Mouse (Mus musculus): ENCODE data around the gene Olfr1499. TPM values are rescaled to one million over a fixed set of nuclear protein-coding genes. Genes with fewer than 3 reads are reported as not detected.
"Not testable (repeated sequence)": the region's sequence is repeated elsewhere in the genome, so short reads cannot be mapped to it uniquely, and the experiment has no call there.

Olfr1499 gene
- polyA plus RNA-seq (2017; shearing (Covaris generic)): not detected

DNA sequence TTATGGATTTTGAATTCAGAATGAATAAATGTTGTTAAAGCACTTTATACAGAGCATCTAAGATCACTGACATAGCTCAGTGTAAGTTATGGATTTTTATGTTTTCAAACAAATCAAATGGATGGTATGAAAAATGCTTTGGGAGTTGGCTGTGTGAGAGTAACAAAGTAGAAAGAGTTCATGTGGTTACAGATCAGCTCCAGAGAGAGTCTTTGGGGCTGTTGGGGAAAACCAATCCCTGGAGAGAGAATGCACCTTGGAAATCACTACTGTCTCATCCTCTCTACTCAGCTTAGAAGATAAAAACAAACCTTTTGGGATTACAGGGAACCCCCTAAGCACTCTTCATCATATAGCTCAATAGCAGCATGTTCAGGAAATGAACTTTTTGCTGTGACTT is at the start of gene Olfr1499:
Gene Olfr1499 (minus strand): TSS at position 101 of the 400 bp plus-strand sequence.
- no peak for ATAC-seq

DNA sequence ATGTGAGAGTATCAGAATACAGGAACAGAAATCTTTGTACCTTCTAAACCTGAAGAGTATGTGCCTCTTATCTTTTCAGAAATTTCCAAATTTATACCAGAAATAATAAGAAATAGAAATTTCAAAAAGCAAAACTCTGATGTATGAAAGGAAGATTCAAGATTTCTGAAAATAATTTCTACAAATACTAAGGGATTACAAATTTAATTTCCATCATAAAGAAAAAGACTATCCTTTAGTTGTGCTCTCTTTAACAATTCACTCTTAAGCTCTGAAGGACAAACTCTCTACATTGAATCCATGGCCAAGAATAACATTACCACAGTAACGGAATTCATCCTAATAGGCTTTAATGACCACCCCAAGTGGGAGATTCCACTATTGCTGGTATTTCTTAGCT is 42.2 kb upstream of the Olfr1499 start, which contains the start of gene Olfr1502:
Gene Olfr1502 (plus strand): TSS at position 301 of the 400 bp plus-strand sequence.
- ATAC-seq: no peak

DNA sequence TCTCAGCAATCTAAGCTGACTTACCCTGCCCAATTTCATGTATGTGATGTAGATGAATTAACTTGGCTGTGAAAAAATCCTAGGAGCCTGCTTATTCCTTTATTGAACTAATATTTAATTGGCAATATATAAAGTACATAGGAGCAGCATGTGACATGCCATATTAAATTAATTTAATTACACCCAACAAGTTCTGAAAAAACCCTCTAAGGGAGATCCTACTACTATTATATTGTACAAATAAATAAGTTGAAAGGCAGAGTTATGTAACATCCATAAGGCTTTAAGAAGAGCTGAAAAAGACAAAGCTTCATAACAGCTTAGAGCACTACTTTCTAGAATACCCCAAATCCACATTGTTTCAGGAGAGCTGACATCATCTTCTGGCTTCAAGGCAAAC is 31.3 kb upstream of the Olfr1499 start, which contains the start of gene Olfr1501:
Gene Olfr1501 (minus strand): TSS at position 101 of the 400 bp plus-strand sequence.
- not testable (repeated sequence) for ATAC-seq

DNA sequence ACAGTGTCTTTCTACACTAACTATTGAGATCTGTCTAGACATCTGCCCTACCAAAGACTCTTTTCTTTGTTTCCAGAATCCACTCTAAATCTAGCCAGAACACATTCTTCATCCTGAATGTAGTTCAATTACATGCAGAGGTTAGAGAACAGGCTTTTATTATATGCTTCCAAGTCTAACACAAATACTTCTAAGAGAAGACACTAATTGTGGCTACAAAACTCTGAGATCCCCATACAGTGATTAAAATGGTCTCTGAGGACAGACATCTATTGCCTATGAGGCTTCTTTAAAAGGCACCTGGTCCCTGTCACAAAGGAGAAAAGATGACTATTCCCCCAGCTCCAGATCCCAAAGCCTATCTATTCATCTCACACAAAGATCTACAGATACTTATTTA is 11.1 kb upstream of the Olfr1499 start, which contains the start of gene Olfr1500:
Gene Olfr1500 (minus strand): TSS at position 101 of the 400 bp plus-strand sequence.
- no peak for ATAC-seq

DNA sequence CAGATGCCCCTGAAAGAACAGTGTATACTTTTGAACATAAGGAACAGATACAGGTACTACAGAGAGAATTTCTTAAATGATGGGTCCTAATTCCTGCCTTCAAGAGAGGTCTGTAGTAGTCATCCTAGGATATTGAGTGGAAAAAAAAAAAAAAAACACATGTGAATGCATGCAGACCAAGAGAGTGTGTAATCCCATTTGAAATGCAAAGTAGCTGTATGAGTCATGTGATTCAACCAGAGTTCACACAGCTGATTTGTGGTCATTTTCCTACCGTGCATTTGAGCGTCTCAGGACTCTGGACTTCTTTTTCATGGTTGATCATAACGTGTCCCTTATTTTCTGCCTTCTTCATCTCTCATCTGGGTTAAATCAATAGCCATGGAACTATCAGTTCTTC is 9.2 kb upstream of the Olfr1499 start:
- no peak for ATAC-seq

DNA sequence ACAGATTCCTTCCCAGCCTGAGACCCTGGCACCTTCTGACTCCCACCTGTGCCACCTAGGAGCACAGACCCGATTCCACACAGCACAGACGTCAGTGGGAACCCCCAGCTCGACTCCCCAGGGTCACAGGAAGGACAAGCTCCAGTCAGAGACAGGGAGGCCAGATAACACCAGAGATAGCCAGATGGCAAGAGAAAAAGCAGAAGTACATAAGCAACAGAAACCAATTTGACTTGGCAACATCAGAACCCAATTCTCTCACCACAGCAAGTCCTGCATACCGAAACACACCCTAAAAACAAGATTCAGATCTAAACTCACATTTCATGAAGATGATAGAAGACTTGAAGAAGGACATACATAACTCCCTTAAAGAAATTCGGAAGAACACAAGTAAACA is 1.6 kb upstream of the Olfr1499 start:
- no peak for ATAC-seq

DNA sequence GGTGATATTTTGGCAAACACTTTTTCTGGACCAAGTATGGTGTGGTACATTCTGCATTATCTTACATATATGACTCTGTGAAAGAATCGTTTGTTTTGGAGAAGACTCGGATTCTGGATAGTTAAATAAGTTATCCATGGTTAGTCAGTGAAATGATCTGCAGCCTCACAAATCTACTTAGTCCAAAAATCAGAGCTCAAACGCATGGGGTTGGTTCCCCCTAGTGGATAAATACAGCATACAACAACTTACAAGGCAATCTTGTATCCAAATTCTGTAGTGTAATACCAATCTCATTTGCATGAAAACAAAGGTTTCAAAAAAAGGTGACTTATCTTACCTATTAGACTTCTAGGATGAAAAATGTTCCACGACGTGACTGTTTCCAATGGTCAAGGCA is 420 bp downstream of the Olfr1499 start:
- ATAC-seq: no peak

DNA sequence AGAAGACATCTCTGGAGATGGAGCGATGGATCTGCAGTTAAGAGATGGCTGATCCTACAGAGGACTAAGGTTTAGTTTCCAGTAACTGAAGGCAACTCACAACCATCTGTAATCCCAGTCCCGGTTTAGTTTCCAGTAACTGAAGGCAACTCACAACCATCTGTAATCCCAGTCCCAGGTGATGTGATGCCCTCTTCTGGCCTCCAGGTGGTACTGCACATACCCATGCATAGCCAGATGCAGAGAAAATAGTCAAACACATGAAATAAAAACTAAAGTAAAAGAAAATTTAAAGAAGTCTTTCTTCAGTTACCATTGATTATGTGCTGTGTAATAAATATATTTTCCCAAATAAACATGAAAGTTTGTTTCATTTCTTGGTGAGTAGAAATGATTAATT is 6.4 kb downstream of the Olfr1499 start:
- ATAC-seq: no peak

DNA sequence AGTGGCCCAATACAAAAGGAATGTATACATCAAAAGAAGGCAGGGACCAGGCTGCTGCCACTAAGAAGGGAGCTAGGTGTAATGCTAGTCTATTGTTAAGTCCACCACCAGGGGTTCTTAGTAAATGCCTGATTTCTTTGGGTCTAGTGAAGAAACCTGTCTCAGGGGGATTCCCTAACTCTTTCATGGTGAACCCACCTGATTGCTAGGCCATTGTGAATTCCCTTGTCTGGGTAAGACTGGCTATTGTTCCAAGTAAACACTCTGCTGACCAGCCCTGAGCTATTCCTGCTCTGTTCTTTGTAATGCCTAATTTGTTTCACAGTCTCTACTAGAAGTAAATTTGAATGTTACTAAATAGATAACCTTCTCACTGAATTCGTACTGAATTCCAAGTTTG is 13.8 kb downstream of the Olfr1499 start:
- not testable (repeated sequence) for ATAC-seq

DNA sequence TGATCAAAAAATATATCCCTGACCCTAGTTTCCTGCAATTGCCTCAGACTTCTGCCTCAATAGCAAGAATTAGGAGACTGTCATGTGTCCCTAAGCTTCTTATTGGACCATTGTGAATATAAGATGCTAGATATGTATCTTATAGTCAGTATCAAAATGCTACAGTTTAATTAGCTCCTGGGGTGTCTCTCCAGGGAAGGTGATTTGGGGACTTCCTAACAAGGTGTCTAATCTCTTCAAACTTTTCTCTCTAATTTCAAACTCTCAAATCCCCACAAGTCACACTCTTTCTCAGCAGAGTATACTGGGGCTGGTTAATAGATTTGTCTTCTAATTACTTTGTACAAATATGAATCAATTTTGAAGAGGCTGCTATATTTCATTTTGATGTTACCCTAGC is 21.1 kb downstream of the Olfr1499 start, which contains the start of gene Olfr1497:
Gene Olfr1497 (minus strand): TSS at position 101 of the 400 bp plus-strand sequence.
- ATAC-seq: no peak

DNA sequence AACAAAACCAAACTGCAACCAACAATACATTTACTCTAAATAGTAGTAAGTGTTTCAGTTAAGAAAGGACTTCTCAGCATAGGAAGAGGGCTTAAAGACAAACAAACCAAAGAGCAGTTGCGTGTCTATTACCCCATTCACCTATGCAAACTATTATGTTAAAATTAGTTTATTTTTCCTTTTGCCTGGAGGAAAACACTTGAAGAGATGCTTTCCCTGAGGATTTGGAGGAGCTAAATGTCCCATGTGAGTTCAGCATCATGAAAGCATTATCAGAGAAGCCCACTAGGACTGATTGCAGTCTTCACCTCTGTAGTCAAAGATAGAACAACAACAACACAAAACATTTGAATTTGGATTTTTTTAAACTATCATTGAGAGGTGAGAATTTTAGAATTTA is 41.7 kb downstream of the Olfr1499 start, which contains the start of gene Olfr1496:
Gene Olfr1496 (plus strand): TSS at position 301 of the 400 bp plus-strand sequence.
- no peak for ATAC-seq

DNA sequence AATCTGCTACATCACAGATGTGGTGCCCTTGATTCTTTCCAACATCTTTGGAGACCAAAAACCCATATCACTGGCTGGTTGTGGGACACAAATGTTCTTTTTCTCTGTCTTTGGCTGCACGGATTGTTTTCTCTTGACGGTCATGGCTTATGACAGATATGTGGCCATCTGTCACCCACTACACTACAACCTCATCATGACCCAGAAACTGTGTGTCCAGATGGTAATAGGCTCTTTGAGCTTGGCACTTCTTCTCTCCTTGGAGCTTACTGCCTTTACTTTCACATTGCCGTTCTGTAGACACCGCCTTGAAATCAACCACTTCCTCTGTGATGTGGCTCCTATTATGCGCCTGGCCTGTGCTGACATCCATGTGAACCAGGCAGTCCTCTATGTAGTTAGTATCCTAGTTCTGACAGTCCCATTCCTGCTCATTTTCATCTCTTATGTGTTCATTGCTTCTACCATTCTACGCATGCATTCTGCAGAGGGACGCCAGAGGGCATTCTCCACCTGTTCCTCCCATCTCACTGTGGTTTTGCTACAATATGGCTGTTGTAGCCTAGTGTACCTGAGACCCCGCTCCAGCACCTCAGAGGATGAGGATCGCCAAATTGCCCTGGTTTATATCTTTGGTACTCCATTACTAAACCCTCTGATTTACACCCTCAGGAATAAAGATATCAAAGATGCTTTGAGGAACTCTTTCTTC is 50.5 kb downstream of the Olfr1499 start:
- no peak for ATAC-seq

DNA sequence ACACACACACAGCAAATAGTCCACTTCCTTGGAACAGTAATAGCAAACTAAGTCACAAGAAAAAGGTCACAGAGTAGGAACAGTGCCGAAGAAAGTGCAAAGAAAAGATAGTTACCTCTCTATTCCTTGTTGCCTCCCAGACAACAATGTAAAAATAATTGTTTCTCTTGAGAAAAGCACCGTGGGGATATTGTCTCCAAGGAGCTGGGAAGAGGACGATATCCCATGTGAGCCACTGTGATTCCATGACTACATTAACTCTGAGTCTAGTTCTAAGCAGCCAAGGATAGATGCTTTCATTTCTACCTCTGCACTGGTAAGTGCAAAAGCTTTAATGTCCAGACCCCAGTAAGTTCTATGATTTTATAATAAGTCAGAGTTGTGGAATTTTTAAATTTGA is 54.9 kb downstream of the Olfr1499 start, which contains the start of gene Olfr1495:
Gene Olfr1495 (plus strand): TSS at position 301 of the 400 bp plus-strand sequence.
- no peak for ATAC-seq

Other genes with a start within 250 kb of the Olfr1499 start
- not detected for gene Olfr1484, start 235.9 kb downstream of the Olfr1499 start, polyA plus RNA-seq (2017; shearing (Covaris generic))
- not detected for gene Olfr1487, start 202.1 kb downstream of the Olfr1499 start, polyA plus RNA-seq (2017; shearing (Covaris generic))
- gene Olfr1489, start 187.8 kb downstream of the Olfr1499 start, polyA plus RNA-seq (2017; shearing (Covaris generic)): not detected
- gene Olfr1490, start 168.4 kb downstream of the Olfr1499 start, polyA plus RNA-seq (2017; shearing (Covaris generic)): not detected
- gene Olfr1491, start 122.2 kb downstream of the Olfr1499 start, polyA plus RNA-seq (2017; shearing (Covaris generic)): not detected
- not detected for gene Olfr1493-ps1, start 96.2 kb downstream of the Olfr1499 start, polyA plus RNA-seq (2017; shearing (Covaris generic))
- gene Olfr1494, start 79.7 kb downstream of the Olfr1499 start, polyA plus RNA-seq (2017; shearing (Covaris generic)): not detected
- gene Olfr1495, start 54.8 kb downstream of the Olfr1499 start, polyA plus RNA-seq (2017; shearing (Covaris generic)): under 1 TPM in 1 of 3 experiments, not detected in 2; 0.57 TPM
- gene Olfr1496, start 41.6 kb downstream of the Olfr1499 start, polyA plus RNA-seq (2017; shearing (Covaris generic)): not detected
- not detected for gene Olfr1497, start 21.2 kb downstream of the Olfr1499 start, polyA plus RNA-seq (2017; shearing (Covaris generic))
- under 1 TPM in 2 of 3 experiments, not detected in 1; 0.35 to 0.55 TPM for gene Olfr1500, start 11.0 kb upstream of the Olfr1499 start, polyA plus RNA-seq (2017; shearing (Covaris generic))
- not detected for gene Olfr1501, start 31.2 kb upstream of the Olfr1499 start, polyA plus RNA-seq (2017; shearing (Covaris generic))
- not detected for gene Olfr1502, start 42.3 kb upstream of the Olfr1499 start, polyA plus RNA-seq (2017; shearing (Covaris generic))
- gene Olfr1504, start 78.5 kb upstream of the Olfr1499 start, polyA plus RNA-seq (2017; shearing (Covaris generic)): not detected
- not detected for gene Olfr1505, start 94.1 kb upstream of the Olfr1499 start, polyA plus RNA-seq (2017; shearing (Covaris generic))

Measured in inflammation-experienced regulatory T-cells, adult 6 months (primary cell).